Mouse (Mus musculus): ENCODE data around the gene Ccl26. TPM values are rescaled to one million over a fixed set of nuclear protein-coding genes. Genes with fewer than 3 reads are reported as not detected.

The Ccl26 gene
- total RNA-seq, 1 experiment, result not detected

DNA sequence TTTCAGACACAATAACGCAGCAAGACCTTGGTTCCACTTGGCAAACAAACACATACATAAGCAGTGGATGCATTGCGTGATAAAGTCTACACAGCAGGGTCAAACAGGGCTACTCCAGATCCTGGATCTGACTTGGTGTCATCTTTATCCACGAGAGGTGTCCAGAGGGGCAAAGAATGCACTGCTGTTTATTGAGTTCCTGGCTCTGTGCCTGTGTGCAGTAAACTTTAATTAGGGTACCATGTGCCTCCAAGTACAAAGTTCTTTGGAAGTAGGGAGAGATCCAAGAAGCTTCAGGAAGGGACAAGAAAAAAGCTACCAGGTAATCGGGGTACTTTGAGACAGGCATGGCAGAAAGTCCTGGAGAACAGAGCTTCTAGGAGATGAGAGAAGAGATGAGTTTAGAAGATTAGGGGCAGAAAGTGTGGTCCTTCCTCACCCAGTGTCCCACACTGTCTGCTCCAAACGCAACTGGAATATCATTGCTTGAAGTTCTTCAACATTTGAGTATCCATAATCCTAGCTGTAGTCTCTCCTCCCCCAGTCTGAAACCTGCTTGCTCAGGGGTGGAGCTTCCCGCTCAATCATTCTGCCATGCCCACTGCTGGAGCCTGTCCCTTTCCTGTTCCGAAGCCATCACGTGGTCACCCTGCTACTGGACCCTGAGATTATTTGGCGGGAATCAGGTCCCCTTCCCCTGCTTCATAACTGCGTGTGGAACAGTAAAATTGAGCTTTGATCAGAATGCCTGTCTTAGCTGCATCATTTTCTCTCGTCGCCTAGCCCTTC lies 26.8 kb upstream of the Ccl26 start:
- H3K27ac ChIP-seq (ENCODE audit: insufficient read depth, low read depth, low read length, poor library complexity, severe bottlenecking), result no peak overlapping the region
- no peaks in the 10 kb centered on the region for H3K4me1 ChIP-seq (ENCODE audit: control insufficient read depth in 2 of 2, insufficient read depth in 2 of 2, low read length in 2 of 2, poor library complexity in 1 of 2)
- H3K9me3 ChIP-seq (ENCODE audit: control insufficient read depth, insufficient read depth, low read depth, low read length), result no peaks in the 10 kb centered on the region
- H3K36me3 ChIP-seq (ENCODE audit: control insufficient read depth, insufficient read depth, low read length, poor library complexity, severe bottlenecking), result no peaks in the 10 kb centered on the region
- H3K9ac ChIP-seq (ENCODE audit: insufficient read depth, low read depth, low read length, poor library complexity, severe bottlenecking), result no peak overlapping the region
- H3K4me3 ChIP-seq (ENCODE audit: insufficient read depth in 1 of 2, low read depth in 1 of 2, low read length in 2 of 2, poor library complexity in 1 of 2, severe bottlenecking in 1 of 2), result no peak overlapping the region
- DNase-seq (ENCODE audit: low read depth, low spot score), result no peak
- in situ Hi-C loops (cut with MboI; ENCODE audit: low sequenced_read_pairs in 2 of 2, unreplicated experiment in 2 of 2), result no loop called here
- TF ChIP-seq MAFK (IDR thresholded peaks at IDR 0.05; ENCODE audit: insufficient read depth, low read depth, low read length) (no peak), ZC3H11A (IDR thresholded peaks at IDR 0.05; ENCODE audit: borderline replicate concordance, low read depth, low read length) (no peak), HCFC1 (IDR thresholded peaks at IDR 0.05; ENCODE audit: borderline replicate concordance, insufficient read depth, low read length) (no peak), ZNF384 (IDR thresholded peaks at IDR 0.05; ENCODE audit: low read depth, low read length) (no peak), CHD2 (IDR thresholded peaks at IDR 0.05; ENCODE audit: low read depth, low read length) (no peak)

DNA sequence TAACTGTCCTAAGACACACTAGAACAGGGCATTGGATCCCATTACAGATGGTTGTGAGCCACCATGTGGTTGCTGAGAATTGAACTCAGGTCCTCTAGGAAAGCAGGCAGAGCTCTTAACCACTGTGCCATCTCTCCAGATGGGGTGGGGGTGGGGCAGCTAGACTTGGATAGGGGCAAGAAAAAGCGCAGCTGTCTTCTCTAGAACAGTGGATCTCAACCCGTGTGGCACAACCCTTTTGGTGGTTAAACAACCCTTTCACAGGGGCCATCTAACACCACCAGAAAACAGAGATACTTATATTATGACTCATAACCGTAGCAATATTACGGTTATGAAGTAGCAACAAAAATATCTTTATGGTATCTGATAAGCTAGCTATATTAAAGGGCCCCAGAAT lies 24.4 kb upstream of the Ccl26 start:
- no peak overlapping the region for H3K27ac ChIP-seq (ENCODE audit: insufficient read depth, low read depth, low read length, poor library complexity, severe bottlenecking)
- H3K9ac ChIP-seq (ENCODE audit: insufficient read depth, low read depth, low read length, poor library complexity, severe bottlenecking), result no peak overlapping the region
- TF ChIP-seq CHD2 (IDR thresholded peaks at IDR 0.05; ENCODE audit: low read depth, low read length) (no peak), ZNF384 (IDR thresholded peaks at IDR 0.05; ENCODE audit: low read depth, low read length) (no peak), HCFC1 (IDR thresholded peaks at IDR 0.05; ENCODE audit: borderline replicate concordance, insufficient read depth, low read length) (no peak), MAFK (IDR thresholded peaks at IDR 0.05; ENCODE audit: insufficient read depth, low read depth, low read length) (no peak), ZC3H11A (IDR thresholded peaks at IDR 0.05; ENCODE audit: borderline replicate concordance, low read depth, low read length) (no peak)
- in situ Hi-C loops (cut with MboI; ENCODE audit: low sequenced_read_pairs in 2 of 2, unreplicated experiment in 2 of 2), result no loop called here
- no peaks in the 10 kb centered on the region for H3K9me3 ChIP-seq (ENCODE audit: control insufficient read depth, insufficient read depth, low read depth, low read length)
- H3K36me3 ChIP-seq (ENCODE audit: control insufficient read depth, insufficient read depth, low read length, poor library complexity, severe bottlenecking), result no peaks in the 10 kb centered on the region
- no peaks in the 10 kb centered on the region for H3K4me1 ChIP-seq (ENCODE audit: control insufficient read depth in 2 of 2, insufficient read depth in 2 of 2, low read length in 2 of 2, poor library complexity in 1 of 2)
- no peak for DNase-seq (ENCODE audit: low read depth, low spot score)
- no peak overlapping the region for H3K4me3 ChIP-seq (ENCODE audit: insufficient read depth in 1 of 2, low read depth in 1 of 2, low read length in 2 of 2, poor library complexity in 1 of 2, severe bottlenecking in 1 of 2)

DNA sequence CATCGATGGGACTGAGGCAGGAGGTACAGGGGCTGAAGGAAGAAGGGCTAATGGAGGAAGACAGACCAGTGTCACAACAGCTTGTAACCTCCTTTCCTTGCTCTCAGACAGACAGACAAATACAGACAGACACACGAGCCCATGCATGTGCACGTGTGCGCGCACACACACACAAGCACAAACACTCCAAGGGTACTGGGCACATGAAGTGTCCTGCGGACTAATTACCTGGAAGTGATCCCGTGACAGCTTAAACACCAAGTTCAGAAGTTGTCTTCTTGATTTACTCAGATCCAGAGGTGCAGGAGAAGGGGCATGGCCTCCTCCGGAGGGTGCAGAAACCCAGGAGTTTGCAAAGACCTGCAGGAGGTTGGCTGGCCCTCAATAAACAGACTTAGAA lies 22.3 kb upstream of the Ccl26 start:
- TF ChIP-seq HCFC1 (IDR thresholded peaks at IDR 0.05; ENCODE audit: borderline replicate concordance, insufficient read depth, low read length), result no peak
- no peak for TF ChIP-seq ZC3H11A (IDR thresholded peaks at IDR 0.05; ENCODE audit: borderline replicate concordance, low read depth, low read length)
- no peak for TF ChIP-seq ZNF384 (IDR thresholded peaks at IDR 0.05; ENCODE audit: low read depth, low read length)
- TF ChIP-seq CHD2 (IDR thresholded peaks at IDR 0.05; ENCODE audit: low read depth, low read length), result no peak
- no peak for TF ChIP-seq MAFK (IDR thresholded peaks at IDR 0.05; ENCODE audit: insufficient read depth, low read depth, low read length)
- in situ Hi-C loops (cut with MboI; ENCODE audit: low sequenced_read_pairs in 2 of 2, unreplicated experiment in 2 of 2), result no loop called here
- H3K36me3 ChIP-seq (ENCODE audit: control insufficient read depth, insufficient read depth, low read length, poor library complexity, severe bottlenecking), result no peaks in the 10 kb centered on the region
- H3K9me3 ChIP-seq (ENCODE audit: control insufficient read depth, insufficient read depth, low read depth, low read length), result no peaks in the 10 kb centered on the region
- H3K4me3 ChIP-seq (ENCODE audit: insufficient read depth in 1 of 2, low read depth in 1 of 2, low read length in 2 of 2, poor library complexity in 1 of 2, severe bottlenecking in 1 of 2), result no peak overlapping the region
- H3K9ac ChIP-seq (ENCODE audit: insufficient read depth, low read depth, low read length, poor library complexity, severe bottlenecking), result no peak overlapping the region
- H3K27ac ChIP-seq (ENCODE audit: insufficient read depth, low read depth, low read length, poor library complexity, severe bottlenecking), result no peak overlapping the region
- H3K4me1 ChIP-seq (ENCODE audit: control insufficient read depth in 2 of 2, insufficient read depth in 2 of 2, low read length in 2 of 2, poor library complexity in 1 of 2), result no peaks in the 10 kb centered on the region
- no peak for DNase-seq (ENCODE audit: low read depth, low spot score)

DNA sequence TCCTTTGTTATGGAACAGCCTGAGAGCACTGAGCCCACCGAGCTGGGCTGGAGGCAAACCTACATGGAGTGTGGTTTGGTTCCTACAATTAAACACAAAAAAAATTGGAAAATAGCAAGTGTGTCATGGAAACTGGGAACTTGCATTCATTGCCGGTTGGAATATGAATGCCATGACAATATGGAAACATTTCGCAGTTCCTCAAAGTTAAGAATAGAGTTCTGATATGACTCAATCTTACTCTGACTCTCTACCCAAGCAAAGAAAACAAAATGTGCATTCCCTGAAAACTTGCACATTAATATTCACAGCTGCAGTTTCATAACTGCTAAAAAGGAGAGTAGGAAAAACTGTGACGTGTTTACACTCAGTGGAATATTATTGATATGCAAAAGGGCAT lies 19.0 kb upstream of the Ccl26 start:
- H3K27ac ChIP-seq (ENCODE audit: insufficient read depth, low read depth, low read length, poor library complexity, severe bottlenecking), result no peak overlapping the region
- in situ Hi-C loops (cut with MboI; ENCODE audit: low sequenced_read_pairs in 2 of 2, unreplicated experiment in 2 of 2), result no loop called here
- no peaks in the 10 kb centered on the region for H3K36me3 ChIP-seq (ENCODE audit: control insufficient read depth, insufficient read depth, low read length, poor library complexity, severe bottlenecking)

More for the DNA sequence above, 19.0 kb upstream of the Ccl26 start:
- no peak for DNase-seq (ENCODE audit: low read depth, low spot score)
- H3K4me1 ChIP-seq (ENCODE audit: control insufficient read depth in 2 of 2, insufficient read depth in 2 of 2, low read length in 2 of 2, poor library complexity in 1 of 2), result no peaks in the 10 kb centered on the region
- TF ChIP-seq ZC3H11A (IDR thresholded peaks at IDR 0.05; ENCODE audit: borderline replicate concordance, low read depth, low read length) (no peak), HCFC1 (IDR thresholded peaks at IDR 0.05; ENCODE audit: borderline replicate concordance, insufficient read depth, low read length) (no peak), ZNF384 (IDR thresholded peaks at IDR 0.05; ENCODE audit: low read depth, low read length) (no peak), CHD2 (IDR thresholded peaks at IDR 0.05; ENCODE audit: low read depth, low read length) (no peak), MAFK (IDR thresholded peaks at IDR 0.05; ENCODE audit: insufficient read depth, low read depth, low read length) (no peak)
- no peaks in the 10 kb centered on the region for H3K9me3 ChIP-seq (ENCODE audit: control insufficient read depth, insufficient read depth, low read depth, low read length)
- no peak overlapping the region for H3K9ac ChIP-seq (ENCODE audit: insufficient read depth, low read depth, low read length, poor library complexity, severe bottlenecking)
- H3K4me3 ChIP-seq (ENCODE audit: insufficient read depth in 1 of 2, low read depth in 1 of 2, low read length in 2 of 2, poor library complexity in 1 of 2, severe bottlenecking in 1 of 2), result no peak overlapping the region
